Mouse (Mus musculus): Measurements from ENCODE around the gene Ywhab.

DNA sequence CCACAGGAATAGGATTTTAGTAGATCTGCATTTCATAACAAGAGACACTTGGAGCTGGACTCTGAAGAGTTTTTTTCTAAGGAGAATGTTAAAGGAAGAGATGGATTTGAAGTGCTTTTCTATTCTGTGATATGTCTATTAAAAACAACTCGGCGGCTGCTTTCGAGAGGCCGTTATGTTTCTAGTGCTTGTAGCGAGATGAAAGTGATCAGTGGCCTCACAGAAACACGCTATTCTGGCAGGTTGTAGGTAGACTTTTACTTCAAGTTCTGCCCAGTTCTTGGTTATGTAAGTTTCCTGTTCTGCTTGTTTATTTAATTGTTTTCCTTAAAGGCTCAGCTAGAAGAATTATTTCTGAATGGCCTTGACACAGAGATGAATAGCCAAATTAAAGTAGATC is 4.2 kb downstream of the Ywhab start:
- TF ChIP-seq POLR2A (IDR thresholded peaks at IDR 0.05; ENCODE audit: insufficient read depth, low read depth, low read length) (no peak), EP300 (IDR thresholded peaks at IDR 0.05; ENCODE audit: insufficient read depth, low read depth, low read length) (no peak), CTCF (IDR thresholded peaks at IDR 0.05) (no peak)
